Mouse (Mus musculus) skeletal muscle tissue, adult 2 months (tissue): ENCODE results near the gene Adamtsl1.

Experiments
- DNase-seq: peaks from one replicate; pipeline ENCODE4 v3.0.0-alpha.2; 2012; ENCODE audit warnings: low read depth, low spot score

Gene Adamtsl1

GRCm38 (mm10) chr4:85790226-85790625 lies 276.3 kb downstream of the Adamtsl1 start:
- DNase-seq, result no peak

DNA sequence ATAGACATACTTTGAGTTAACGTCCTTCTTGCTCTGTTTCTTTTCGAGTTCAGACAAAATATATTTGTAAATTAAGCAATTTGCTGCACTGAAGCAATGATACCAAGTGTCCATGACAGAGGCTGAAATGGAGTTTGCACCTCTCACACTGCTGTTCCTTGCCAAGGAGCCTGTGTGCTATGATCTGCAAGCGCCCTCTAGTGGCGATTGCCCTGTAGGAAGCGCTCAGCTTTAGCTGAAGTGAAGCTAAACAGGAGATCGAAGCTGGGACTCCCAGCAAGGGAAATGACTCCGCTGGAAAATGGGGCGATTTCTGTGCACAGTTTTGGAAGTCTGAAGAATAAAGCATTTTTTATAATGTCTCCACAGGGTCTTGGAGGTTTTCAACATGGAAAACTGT lies 287.8 kb downstream of the Adamtsl1 start:
- peak; percentile 71 for DNase-seq

- no peak for DNase-seq
Measured at GRCm38 (mm10) chr4:85814418-85814817, 300.4 kb downstream of the Adamtsl1 start.

- no peak for DNase-seq
Measured at GRCm38 (mm10) chr4:85818504-85818903, 304.5 kb downstream of the Adamtsl1 start.

GRCm38 (mm10) chr4:85819169-85819568 lies 305.2 kb downstream of the Adamtsl1 start:
- no peak for DNase-seq

GRCm38 (mm10) chr4:85819921-85820320 lies 305.9 kb downstream of the Adamtsl1 start:
- DNase-seq, result no peak

GRCm38 (mm10) chr4:85823952-85824704 lies 310.2 kb downstream of the Adamtsl1 start:
- DNase-seq, result no peak

DNA sequence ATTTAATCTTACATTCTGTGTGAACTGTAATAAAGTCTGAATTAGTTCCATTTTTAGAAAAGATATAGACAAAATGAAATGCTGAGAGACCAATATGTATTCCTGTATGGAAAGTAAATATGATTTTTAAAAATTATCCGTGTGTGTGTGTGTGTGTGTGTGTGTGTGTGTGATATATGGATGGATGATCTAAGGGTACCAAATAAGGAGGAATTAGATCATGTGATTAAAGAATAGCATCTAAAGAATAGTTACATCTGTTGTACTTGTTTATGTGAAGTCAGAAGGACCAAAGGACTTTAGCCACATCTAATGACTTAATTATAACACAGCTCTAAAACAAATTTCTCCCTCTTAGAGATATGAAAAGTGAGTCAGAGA lies 310.7 kb downstream of the Adamtsl1 start:
- no peak for DNase-seq

- no peak for DNase-seq
Measured at GRCm38 (mm10) chr4:85837058-85837457, 323.1 kb downstream of the Adamtsl1 start.

GRCm38 (mm10) chr4:85837532-85837965 lies 323.6 kb downstream of the Adamtsl1 start:
- no peak for DNase-seq

GRCm38 (mm10) chr4:85838031-85838430 lies 324.1 kb downstream of the Adamtsl1 start:
- DNase-seq, result no peak

DNA sequence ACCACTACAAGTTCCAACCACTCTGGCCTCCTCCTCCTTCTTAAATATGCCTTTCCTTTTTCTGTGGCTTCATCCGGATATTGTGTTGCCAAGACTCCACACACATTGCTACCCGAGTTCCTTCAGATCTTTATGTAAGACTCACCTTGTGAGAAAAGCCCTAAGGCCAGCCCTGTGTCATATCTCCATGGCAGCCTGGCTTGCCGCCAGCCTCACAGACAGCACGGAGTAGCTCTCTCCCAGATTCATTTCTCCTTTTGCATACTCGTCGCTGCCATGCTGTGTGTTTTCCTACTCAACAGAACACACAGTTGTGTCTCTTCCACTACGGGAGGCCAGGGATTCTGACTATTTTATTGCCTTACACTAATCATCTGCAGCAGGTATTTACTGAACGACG lies 328.1 kb downstream of the Adamtsl1 start:
- no peak for DNase-seq

DNA sequence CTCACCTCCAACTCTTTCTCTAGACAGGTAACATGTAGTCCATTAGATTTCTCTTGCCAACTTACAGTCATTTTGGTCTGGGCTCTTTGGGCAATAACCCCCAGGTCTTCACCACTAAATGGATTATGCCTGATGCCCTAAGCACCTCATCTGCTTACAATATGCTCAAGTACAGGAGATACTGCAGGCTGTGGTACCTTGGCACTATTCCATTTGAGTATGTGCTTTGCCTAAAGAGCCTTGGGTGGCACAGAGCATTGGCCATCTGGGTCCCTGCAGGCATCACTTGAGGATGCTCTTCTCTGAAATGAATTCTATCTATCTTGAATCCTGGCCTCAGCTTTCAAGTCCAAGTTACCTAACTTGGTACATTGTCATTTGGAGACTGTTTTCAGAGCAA lies 330.4 kb downstream of the Adamtsl1 start:
- no peak for DNase-seq

DNA sequence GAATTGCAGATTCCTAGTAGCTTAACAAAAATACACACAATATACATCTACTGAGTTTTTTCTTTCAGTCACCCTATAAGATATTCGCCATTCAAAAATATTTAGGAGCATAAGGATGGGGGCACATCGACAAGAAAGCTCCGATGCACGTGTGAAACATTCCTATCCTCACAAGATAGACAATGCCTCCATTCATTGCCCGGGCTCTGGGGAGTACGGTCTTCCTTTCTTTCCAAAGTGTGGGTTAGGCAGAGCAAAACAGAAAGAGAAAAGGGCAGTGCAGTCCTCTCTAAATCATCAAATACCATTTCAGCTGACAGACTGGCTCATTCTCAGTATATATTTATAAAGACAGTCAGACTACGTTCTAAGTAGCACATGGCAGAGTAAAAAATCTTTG lies 332.0 kb downstream of the Adamtsl1 start:
- DNase-seq, result no peak

DNA sequence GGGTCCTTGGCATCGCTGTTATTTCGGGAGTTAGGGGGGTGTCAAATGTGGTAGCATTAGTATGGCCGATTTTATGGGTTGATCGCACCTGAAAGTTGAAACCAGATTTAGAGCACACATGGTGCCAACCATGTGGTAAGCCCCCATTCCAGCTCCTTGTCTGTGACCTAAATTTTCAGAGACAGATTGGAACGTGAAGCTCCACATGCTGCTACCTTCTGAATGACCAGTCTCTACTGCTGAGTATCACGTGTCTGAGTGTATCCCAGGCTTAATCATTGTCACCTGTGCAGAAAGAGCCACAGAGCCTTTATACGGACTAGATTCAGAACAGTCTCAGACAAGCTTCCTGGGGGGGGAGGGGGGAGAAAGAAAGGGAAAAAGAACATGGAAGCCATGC lies 339.4 kb downstream of the Adamtsl1 start:
- no peak for DNase-seq

GRCm38 (mm10) chr4:85854507-85854906 lies 340.5 kb downstream of the Adamtsl1 start:
- DNase-seq, result no peak

- no peak for DNase-seq
Measured at GRCm38 (mm10) chr4:85879376-85879775, 365.4 kb downstream of the Adamtsl1 start.

- no peak for DNase-seq
Measured at GRCm38 (mm10) chr4:85881318-85881717, 367.3 kb downstream of the Adamtsl1 start.

DNA sequence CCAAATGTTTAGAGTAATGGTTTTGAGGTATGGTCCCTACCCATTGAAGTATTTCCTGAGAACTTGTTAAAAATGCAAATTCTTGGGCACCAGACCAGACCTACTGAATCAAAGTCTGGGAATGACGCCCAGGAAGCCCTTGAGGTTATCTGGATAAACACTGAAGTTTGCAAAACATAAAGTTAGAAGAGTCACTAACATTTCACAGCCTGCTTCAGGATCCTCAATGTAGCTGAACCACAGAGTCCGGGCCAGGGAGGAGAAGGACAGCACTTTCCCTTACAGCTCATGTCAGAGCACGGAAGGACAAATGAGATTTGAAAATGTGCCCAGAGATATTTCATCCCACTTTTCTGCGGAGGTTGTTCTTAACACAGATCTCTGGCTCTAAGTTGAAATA lies 370.1 kb downstream of the Adamtsl1 start:
- no peak for DNase-seq

DNA sequence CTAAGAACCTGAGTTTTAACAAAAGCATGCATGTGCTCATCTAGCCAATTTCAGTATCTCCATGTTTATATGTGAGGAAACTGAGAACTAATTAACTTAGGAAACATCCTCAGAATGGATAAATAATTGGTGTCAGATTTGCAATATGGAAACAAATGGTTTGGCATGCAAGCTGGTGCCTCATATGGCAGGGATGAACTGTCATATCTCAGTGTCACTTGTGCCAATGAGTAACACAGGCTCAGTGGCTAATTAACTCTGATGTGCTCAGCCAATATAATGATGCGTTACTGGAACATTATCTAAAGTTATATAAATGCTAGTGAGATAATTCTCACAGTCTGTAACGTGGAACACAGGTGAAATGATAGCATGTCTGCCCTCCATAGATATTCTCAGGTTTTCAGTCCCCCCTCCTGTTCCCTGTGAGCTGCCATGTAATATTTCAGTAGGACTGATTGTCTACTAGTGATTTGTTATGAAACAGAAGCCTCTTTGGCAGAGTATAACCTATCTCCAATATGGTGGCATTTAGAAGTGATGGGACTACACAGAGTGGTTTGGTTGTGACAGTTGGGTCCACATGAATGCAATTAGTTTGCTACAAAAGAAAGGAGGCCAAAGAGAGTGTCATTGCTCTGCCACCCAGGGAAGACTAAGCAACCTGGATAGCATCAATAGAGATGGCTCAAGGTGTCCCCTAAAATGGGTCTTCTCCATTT lies 376.1 kb downstream of the Adamtsl1 start:
- no peak for DNase-seq

GRCm38 (mm10) chr4:85901316-85901715 lies 387.3 kb downstream of the Adamtsl1 start:
- DNase-seq, result no peak

DNA sequence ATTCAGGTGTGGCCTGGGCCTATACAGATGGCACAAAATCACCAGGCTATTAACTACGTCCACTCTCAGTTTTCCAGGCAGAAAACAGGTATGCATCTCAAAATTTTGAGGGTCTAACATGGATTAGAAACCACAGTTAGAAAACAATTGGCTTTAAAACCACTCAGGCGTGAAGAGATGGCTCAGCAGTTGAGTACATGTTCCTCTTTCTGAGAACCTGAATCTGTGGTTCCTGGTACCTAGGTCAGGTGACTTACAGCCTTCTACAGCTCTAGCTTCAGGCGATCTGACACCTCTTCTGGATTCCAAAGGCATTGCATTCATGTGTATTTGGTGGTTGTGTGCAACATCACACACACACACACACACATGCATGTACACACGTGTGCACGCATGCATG lies 390.2 kb downstream of the Adamtsl1 start:
- DNase-seq, result no peak

DNA sequence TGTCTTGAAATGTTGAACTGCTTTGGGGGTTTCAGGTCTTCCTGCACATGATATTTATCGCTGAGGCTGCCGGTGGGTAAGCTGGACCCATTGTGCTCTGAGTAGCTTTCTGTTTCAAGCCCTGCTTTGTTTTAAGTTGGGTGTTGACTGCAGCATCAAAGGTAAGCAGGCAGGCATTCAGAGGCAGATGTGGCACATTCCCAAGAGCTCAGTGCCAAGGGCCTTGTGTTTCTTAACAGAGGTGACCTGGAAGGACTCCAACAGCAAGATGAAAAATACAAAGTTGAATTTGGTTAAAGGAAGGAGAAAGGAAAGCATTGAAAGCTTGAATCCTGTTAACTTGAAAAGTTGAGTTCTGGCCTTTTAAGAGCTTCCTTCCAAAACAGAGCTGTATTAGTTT lies 402.1 kb downstream of the Adamtsl1 start:
- no peak for DNase-seq
